ENCODE assay signal across 28 mouse cellular contexts in genomic region chr15:33825435-33826088, GRCm38 (mm10).
"Had no signal": no experiment of that assay in that cellular context is flagged by ENCODE, and none has a peak within 500 bp of the region (broad histone marks: within the 10 kb centered on the region; RNA-seq: fewer than 3 reads in every experiment).

No protein-coding gene starts in this region.

- H3K36me3 ChIP-seq: heart, embryonic 10.5 days; heart, embryonic 12.5 days; heart, embryonic 13.5 days; heart, embryonic 15.5 days; hindbrain, embryonic 10.5 days; hindbrain, embryonic 12.5 days; hindbrain, embryonic 13.5 days; hindbrain, embryonic 15.5 days; intestine, embryonic 15.5 days had no signal

- ATAC-seq: hindbrain, embryonic 16.5 days; hindbrain, postnatal 0 days; inflammation-experienced regulatory T-cells, adult 6 months; intestine, embryonic 15.5 days; intestine, embryonic 16.5 days; intestine, postnatal 0 days had no signal

- H3K27me3 ChIP-seq: heart, embryonic 12.5 days; heart, embryonic 13.5 days; heart, embryonic 15.5 days; hindbrain, embryonic 12.5 days; hindbrain, embryonic 13.5 days; hindbrain, embryonic 15.5 days; intestine, embryonic 15.5 days had no signal

- H3K4me1 ChIP-seq: heart, embryonic 10.5 days; heart, embryonic 12.5 days; heart, embryonic 13.5 days; heart, embryonic 15.5 days; hindbrain, embryonic 10.5 days; hindbrain, embryonic 12.5 days; hindbrain, embryonic 13.5 days; hindbrain, embryonic 15.5 days; intestine, embryonic 15.5 days had no signal

- H3K9ac ChIP-seq: heart, embryonic 12.5 days; heart, embryonic 13.5 days; heart, embryonic 15.5 days; hindbrain, embryonic 12.5 days; hindbrain, embryonic 13.5 days; hindbrain, embryonic 14.5 days; hindbrain, embryonic 15.5 days; intestine, embryonic 15.5 days had no signal

- H3K4me2 ChIP-seq: heart, embryonic 11.5 days; heart, embryonic 12.5 days; heart, embryonic 13.5 days; heart, embryonic 15.5 days; hindbrain, embryonic 12.5 days; hindbrain, embryonic 13.5 days; hindbrain, embryonic 14.5 days; hindbrain, embryonic 15.5 days; intestine, embryonic 15.5 days had no signal

- DNase-seq: heart, postnatal 14 days; heart, postnatal 4 days; kidney, adult 11 months; kidney, adult 2 months; kidney, adult 8-10 months; kidney, adult 9 months; kidney, postnatal 10 days; layer of hippocampus, adult 9-11 months; layer of hippocampus, postnatal 36 days had no signal

- H3K4me3 ChIP-seq: heart, adult 2 months; heart, embryonic 10.5 days; heart, embryonic 12.5 days; heart, embryonic 13.5 days; heart, embryonic 15.5 days; hindbrain, embryonic 10.5 days; hindbrain, embryonic 12.5 days; hindbrain, embryonic 13.5 days; hindbrain, embryonic 15.5 days; intestine, embryonic 15.5 days; layer of hippocampus, adult 2 months; left cerebral cortex, adult 2 months had no signal

- H3K9me3 ChIP-seq: heart, embryonic 12.5 days; hindbrain, embryonic 10.5 days; hindbrain, embryonic 12.5 days; hindbrain, embryonic 13.5 days; hindbrain, embryonic 15.5 days; intestine, embryonic 15.5 days had no signal

- H3K27ac ChIP-seq: heart, adult 2 months; heart, embryonic 10.5 days; heart, embryonic 13.5 days; heart, embryonic 15.5 days; hindbrain, embryonic 10.5 days; hindbrain, embryonic 12.5 days; hindbrain, embryonic 13.5 days; hindbrain, embryonic 14.5 days; hindbrain, embryonic 15.5 days; hindbrain, postnatal 0 days; intestine, embryonic 15.5 days; layer of hippocampus, adult 2 months; left cerebral cortex, adult 2 months had no signal
